Mouse (Mus musculus) cerebral cortex, adult 2 months (tissue): ENCODE results near the gene Ablim1.

Experiments
- WGBS: fragments of 180-500 bp; shearing (Covaris S2); methylation state at CpG from one replicate; pipeline ENCODE4 v1.1.7; 2018; 5-methylcytosine and 5-hydroxymethylcytosine counted together

Gene Ablim1

GRCm38 (mm10) chr19:57298006-57298405 is 16.7 kb downstream of the Ablim1 start:
- WGBS: 83% methylated on average over 5 of the region's 5 CpGs

- 58% methylated on average over 9 of the region's 9 CpGs for WGBS
Observed at GRCm38 (mm10) chr19:57297447-57297846, 17.3 kb downstream of the Ablim1 start.

- 37% methylated on average over 5 of the region's 5 CpGs for WGBS
Observed at GRCm38 (mm10) chr19:57296539-57296938, 18.2 kb downstream of the Ablim1 start.

- 87% methylated on average over 9 of the region's 9 CpGs for WGBS
Observed at GRCm38 (mm10) chr19:57295521-57295920, 19.2 kb downstream of the Ablim1 start.

GRCm38 (mm10) chr19:57294356-57294755 is 20.4 kb downstream of the Ablim1 start:
- 56% methylated on average over 4 of the region's 4 CpGs for WGBS

GRCm38 (mm10) chr19:57293737-57294136 is 21.0 kb downstream of the Ablim1 start:
- 47% methylated on average over 7 of the region's 7 CpGs for WGBS

- 61% methylated on average over 3 of the region's 3 CpGs for WGBS
Observed at GRCm38 (mm10) chr19:57283310-57283709, 31.4 kb downstream of the Ablim1 start.

- WGBS: 43% methylated on average over 5 of the region's 5 CpGs
Observed at GRCm38 (mm10) chr19:57282642-57283041, 32.1 kb downstream of the Ablim1 start.

- 69% methylated on average over 4 of the region's 4 CpGs for WGBS
Observed at GRCm38 (mm10) chr19:57279666-57280065, 35.1 kb downstream of the Ablim1 start.

GRCm38 (mm10) chr19:57278263-57278662 is 36.5 kb downstream of the Ablim1 start:
- WGBS: 55% methylated on average over 8 of the region's 8 CpGs

- 61% methylated on average over 6 of the region's 6 CpGs for WGBS
Observed at GRCm38 (mm10) chr19:57277010-57277409, 37.7 kb downstream of the Ablim1 start.

- 35% methylated on average over 15 of the region's 15 CpGs for WGBS
Observed at GRCm38 (mm10) chr19:57275166-57275953, 39.4 kb downstream of the Ablim1 start.

GRCm38 (mm10) chr19:57274717-57275116 is 40.0 kb downstream of the Ablim1 start:
- WGBS: 26% methylated on average over 6 of the region's 6 CpGs

- WGBS: 41% methylated on average over 12 of the region's 12 CpGs
Observed at GRCm38 (mm10) chr19:57274286-57274685, 40.4 kb downstream of the Ablim1 start.

GRCm38 (mm10) chr19:57272824-57273613 is 41.7 kb downstream of the Ablim1 start:
- 41% methylated on average over 13 of the region's 13 CpGs for WGBS

GRCm38 (mm10) chr19:57271757-57272156 is 43.0 kb downstream of the Ablim1 start:
- WGBS: 78% methylated on average over 16 of the region's 16 CpGs

- 91% methylated on average over 6 of the region's 6 CpGs for WGBS
Observed at GRCm38 (mm10) chr19:57270711-57271110, 44.0 kb downstream of the Ablim1 start.

GRCm38 (mm10) chr19:57269791-57270190 is 44.9 kb downstream of the Ablim1 start:
- 73% methylated on average over 6 of the region's 6 CpGs for WGBS

GRCm38 (mm10) chr19:57267531-57267930 is 47.2 kb downstream of the Ablim1 start:
- 61% methylated on average over 5 of the region's 5 CpGs for WGBS

- WGBS: 79% methylated on average over 10 of the region's 10 CpGs
Observed at GRCm38 (mm10) chr19:57266374-57267085, 48.2 kb downstream of the Ablim1 start.

GRCm38 (mm10) chr19:57264296-57264947 is 50.3 kb downstream of the Ablim1 start:
- WGBS: 65% methylated on average over 15 of the region's 15 CpGs

- WGBS: 81% methylated on average over 12 of the region's 12 CpGs
Observed at GRCm38 (mm10) chr19:57257801-57258200, 56.9 kb downstream of the Ablim1 start.
